Comparison of ENCODE assay signal across 14 mouse cellular contexts in genomic region chr6:49189363-49189762, GRCm38 (mm10). TPM values are rescaled to one million over a fixed set of nuclear protein-coding genes. Genes with fewer than 3 reads are reported as not detected.
A peak's percentile ranks its signal among the peaks of the same experiment; 100 is the strongest.
DNase-seq lines count a peak whose midpoint lies in the region; ATAC-seq lines count a peak whose summit lies in the region.
"Had no signal": no experiment of that assay in that cellular context is flagged by ENCODE, and none has a peak within 500 bp of the region (broad histone marks: within the 10 kb centered on the region; RNA-seq: fewer than 3 reads in every experiment).

No protein-coding gene starts in this region.

- intact Hi-C loops in heart, postnatal 10 days (cut with DNase I): no loop called here

- no peak overlapping the region for H3K4me2 ChIP-seq in hindbrain, embryonic 13.5 days
- H3K4me2 ChIP-seq: neural tube, embryonic 15.5 days had no signal

- ATAC-seq in hindbrain, embryonic 13.5 days (ENCODE audit: low FRiP score): no peak
- ATAC-seq: inflammation-experienced regulatory T-cells, adult 6 months had no signal

- no peak overlapping the region for H3K9ac ChIP-seq in hindbrain, embryonic 13.5 days
- H3K9ac ChIP-seq: neural tube, embryonic 15.5 days had no signal

- no peaks in the 10 kb centered on the region for H3K4me1 ChIP-seq in hindbrain, embryonic 13.5 days (replicated peaks)
- H3K4me1 ChIP-seq: neural tube, embryonic 15.5 days had no signal

- H3K36me3 ChIP-seq in hindbrain, embryonic 13.5 days: peaks cover 7% of the 10 kb centered on the region

- no peak overlapping the region for H3K27ac ChIP-seq in hindbrain, embryonic 13.5 days
- H3K27ac ChIP-seq: neural tube, embryonic 15.5 days had no signal

- peak; percentile 15 for DNase-seq in heart, adult 11 months
- DNase-seq in heart, postnatal 10 days: no peak
- peak; percentile 43 for DNase-seq in retina, adult 2 months (ENCODE audit: low read depth, low spot score)
- DNase-seq in retina, embryonic 14.5 days (ENCODE audit: low spot score): no peak
- peak; percentile 14 for DNase-seq in brain, adult 2 months (ENCODE audit: low read depth, low spot score)
- DNase-seq in thymus, postnatal 14 days: peak; percentile 40
- DNase-seq in right cerebral cortex, adult 2 months (ENCODE audit: low spot score in 2 of 2): no peak
- DNase-seq: cerebellum, adult 18-20 months had no signal

- no peak overlapping the region for H3K4me3 ChIP-seq in hindbrain, embryonic 13.5 days
- H3K4me3 ChIP-seq: erythroblast, embryonic 14.5 days; megakaryocyte, embryonic 14.5 days; neural tube, embryonic 15.5 days had no signal

- H3K9me3 ChIP-seq in hindbrain, embryonic 13.5 days: 0 out of 2 replicates have a peak, but pooled peaks cover 3% of the 10 kb centered on the region
- H3K9me3 ChIP-seq: neural tube, embryonic 15.5 days had no signal

- no peaks in the 10 kb centered on the region for H3K27me3 ChIP-seq in hindbrain, embryonic 13.5 days
- H3K27me3 ChIP-seq: megakaryocyte, embryonic 14.5 days; neural tube, embryonic 15.5 days had no signal

RNA-seq across cellular contexts. Expression of gene Igf2bp3, which starts 25.4 kb away (rescaled TPM):
- 1 to 10 TPM; 4.3 to 4.5 TPM for total RNA-seq in heart, postnatal 10 days (2021)
- polyA plus RNA-seq in hindbrain, embryonic 13.5 days (2015; fragmentation: Nextera tagmentation; extraction: Ambion mirVana): 43.7 and 45.0 TPM in 2 replicates
- total RNA-seq: left cerebral cortex, adult 8-10 months had no signal

Comparison
In these comparisons a context has a peak if more than half of its experiments do, and no peak if none do; other contexts are left out.
1. DNase-seq: peak in heart, adult 11 months (single experiment), retina, adult 2 months (single experiment), brain, adult 2 months (single experiment) and thymus, postnatal 14 days (single experiment); none in heart, postnatal 10 days (0 of 2), retina, embryonic 14.5 days (single experiment) and right cerebral cortex, adult 2 months (0 of 2).